Mouse (Mus musculus): Measurements from ENCODE around the gene Gm49369.

GRCm38 (mm10) chr7:142347542-142347941, 34.9 kb downstream of the Gm49369 start:
- no peak for TF ChIP-seq EP300 (optimal IDR thresholded peaks at IDR 0.05)
- TF ChIP-seq CTCF (IDR thresholded peaks at IDR 0.05; ENCODE audit: low read depth) = no peak
